Mouse (Mus musculus) kidney, adult 9 months (tissue): ENCODE data around the gene Bpgm.
A peak's percentile ranks its signal among the peaks of the same experiment; 100 is the strongest.

Experiments used
- DNase-seq: peaks from one replicate; pipeline ENCODE4 v3.0.0; 2022

The Bpgm gene

DNA sequence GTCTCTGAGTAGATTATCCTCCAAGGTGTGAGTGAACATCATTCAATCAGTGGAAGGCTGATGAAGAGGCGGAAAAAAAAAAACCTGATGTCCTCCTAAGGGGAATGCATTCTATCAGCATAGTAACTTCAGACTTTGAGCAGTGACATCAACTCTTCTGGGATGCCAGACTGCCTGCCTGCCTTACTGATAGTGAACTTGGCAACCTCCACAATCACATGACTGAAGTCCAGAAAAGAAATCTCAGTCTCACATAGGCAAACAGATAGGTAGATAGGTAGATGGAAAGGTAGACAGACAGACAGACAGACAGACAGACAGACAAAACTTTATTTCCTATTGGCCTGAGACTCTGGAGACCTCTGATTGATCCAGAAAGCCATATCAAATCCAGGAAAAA, 57.0 kb downstream of the Bpgm start:
- DNase-seq = no peak

DNA sequence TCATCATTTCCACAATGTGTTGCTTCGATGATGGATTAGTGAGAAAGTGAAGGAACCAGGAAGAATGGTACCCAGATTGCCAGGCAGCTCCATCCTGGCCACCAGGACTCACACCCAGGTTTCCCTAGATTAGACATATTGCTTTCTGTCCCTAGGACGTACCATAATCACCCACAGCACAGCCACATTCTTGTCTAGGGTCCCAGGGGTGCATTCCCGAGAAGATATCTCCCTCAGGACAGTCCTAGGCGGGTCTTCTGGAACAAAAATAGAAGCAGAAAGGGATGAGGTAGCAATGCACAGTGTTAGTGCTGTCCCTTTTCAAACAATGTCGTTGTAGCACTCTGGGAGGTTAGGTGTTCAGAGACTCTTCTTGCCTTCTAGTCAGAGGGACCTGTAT, 57.9 kb downstream of the Bpgm start:
- no peak for DNase-seq

GRCm38 (mm10) chr6:34542866-34543265, 66.9 kb downstream of the Bpgm start:
- DNase-seq = peak; percentile 12

DNA sequence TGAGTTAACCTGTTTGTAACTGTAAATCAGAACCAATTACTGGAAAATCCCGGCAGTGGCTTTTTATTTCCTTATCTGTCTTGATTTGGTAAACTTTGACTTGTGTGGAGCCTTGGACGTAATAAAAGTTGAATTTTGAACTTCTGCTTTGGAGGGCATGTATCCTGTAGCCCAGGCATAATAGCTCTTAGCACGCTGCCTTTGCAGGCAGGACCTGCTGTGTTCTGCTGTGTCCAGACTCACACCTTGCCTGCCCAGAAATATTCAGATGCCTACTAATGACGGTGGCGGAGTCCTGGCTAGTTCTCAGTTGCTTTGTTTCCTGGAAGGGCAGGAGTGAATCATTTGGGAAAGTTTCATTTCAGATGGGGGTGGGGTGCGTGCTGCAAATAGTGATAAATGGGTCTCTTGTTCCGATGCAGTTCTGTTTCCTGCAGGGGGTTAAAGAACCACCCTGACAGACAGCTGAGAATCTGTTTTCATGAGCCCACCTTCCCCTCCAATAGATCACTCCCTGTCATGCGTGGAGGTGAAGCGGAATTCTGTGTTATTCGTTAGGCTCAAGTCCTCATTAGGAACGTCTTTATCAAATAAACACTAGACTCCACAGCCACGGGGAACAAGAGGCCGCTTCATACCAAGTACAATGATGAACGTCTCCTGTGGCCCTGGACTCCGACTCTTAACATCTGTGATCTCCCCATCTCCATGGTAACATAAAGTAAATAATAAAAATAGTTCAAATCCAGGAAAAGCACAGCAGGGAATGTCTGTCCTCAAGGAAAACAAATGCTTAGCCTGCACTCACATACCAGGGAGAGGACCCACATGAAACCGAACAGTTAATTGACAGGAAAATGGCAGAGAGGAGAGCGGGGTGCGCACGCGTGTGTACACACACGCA, 67.5 kb downstream of the Bpgm start:
- peak; percentile 20 for DNase-seq

DNA sequence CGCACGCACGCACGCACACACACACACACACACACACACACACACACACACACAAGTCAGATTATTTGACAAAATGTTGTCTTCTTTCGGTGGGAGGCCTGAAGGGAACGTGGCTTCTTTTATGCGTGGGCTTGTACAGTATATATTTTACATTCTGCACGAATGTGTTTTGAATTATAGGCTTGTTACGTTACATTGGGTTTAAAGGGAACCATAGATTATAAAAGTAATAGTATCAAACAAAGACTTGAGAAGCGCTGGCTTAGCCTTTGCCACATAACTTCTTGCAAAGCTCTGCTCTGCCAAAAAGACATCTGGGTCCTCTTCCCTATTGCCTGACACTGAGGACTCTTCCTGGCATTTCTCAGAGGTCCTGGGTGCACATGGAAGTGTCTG, 68.2 kb downstream of the Bpgm start:
- DNase-seq = no peak

DNA sequence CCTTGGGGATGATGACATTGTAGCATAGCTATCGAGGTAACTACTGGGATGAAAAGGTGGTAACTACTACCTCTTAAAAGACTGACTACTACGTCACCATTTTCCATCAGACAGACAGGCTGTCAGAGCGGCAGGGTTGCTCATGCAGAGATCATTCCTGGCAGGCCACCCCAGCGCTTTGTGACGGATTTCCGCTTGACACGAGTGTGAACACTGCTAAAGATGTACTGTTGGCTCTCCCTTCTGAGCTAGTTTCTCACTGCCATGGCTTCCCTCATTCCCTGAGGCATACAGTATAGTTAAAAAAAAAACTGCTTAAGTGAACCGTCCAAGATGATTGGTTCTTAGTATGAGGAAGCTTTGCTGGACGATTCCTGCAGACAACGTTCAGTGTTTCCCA, 69.3 kb downstream of the Bpgm start:
- DNase-seq = no peak

DNA sequence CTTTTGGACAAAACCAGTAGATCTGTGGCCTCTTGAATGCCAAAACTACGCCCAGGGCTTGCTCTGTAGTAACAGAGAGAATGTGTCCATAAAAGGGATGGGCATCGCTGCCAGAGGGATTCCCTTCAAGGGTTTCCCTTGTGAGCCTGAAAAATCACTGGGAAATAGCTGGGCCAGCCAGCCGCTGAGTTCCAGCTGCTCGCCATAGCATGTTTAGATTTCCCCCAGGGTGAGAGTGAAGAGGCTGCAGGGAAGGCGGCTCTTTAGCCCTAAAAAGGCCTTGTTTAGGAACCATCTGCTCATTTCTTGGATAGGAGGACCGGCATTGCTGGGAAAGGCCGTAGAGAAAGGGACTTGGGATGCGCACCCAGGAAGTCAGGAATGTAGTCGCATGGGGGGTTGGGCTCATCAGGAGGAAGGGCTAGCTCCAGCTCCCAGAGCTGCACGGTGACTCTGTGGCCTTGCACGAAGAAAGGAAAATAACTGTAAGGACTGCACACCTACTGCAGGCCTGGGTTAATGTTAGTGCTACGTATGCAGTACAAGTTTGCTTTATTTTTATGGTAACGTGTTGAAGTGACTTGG, 72.5 kb downstream of the Bpgm start:
- DNase-seq = no peak

GRCm38 (mm10) chr6:34549017-34549416, 73.0 kb downstream of the Bpgm start:
- peak; percentile 63 for DNase-seq

GRCm38 (mm10) chr6:34552489-34553157, 76.6 kb downstream of the Bpgm start:
- DNase-seq = no peak

GRCm38 (mm10) chr6:34554291-34554997, 78.4 kb downstream of the Bpgm start:
- DNase-seq = no peak
